Mouse (Mus musculus) brain, embryonic 14.5 days (tissue): ENCODE results near the gene Ugt8a.

ENCODE experiments used
- CTCF ChIP-seq: fragments of 200-500 bp; IDR thresholded peaks from 2 replicates; pipeline ENCODE4 v1.5.1; 2012; ENCODE audit warnings: inconsistent platforms, mild to moderate bottlenecking, moderate library complexity, borderline replicate concordance; ENCODE audit not compliant: insufficient read depth, insufficient read length; ENCODE audit errors: extremely low read depth
- POLR2A ChIP-seq: fragments of 200-500 bp; IDR thresholded peaks from 2 replicates; pipeline ENCODE4 v1.6.1; 2012; ENCODE audit warnings: mild to moderate bottlenecking, inconsistent platforms, borderline replicate concordance; ENCODE audit not compliant: poor library complexity, insufficient read depth, insufficient read length, severe bottlenecking; ENCODE audit errors: extremely low read depth

DNA sequence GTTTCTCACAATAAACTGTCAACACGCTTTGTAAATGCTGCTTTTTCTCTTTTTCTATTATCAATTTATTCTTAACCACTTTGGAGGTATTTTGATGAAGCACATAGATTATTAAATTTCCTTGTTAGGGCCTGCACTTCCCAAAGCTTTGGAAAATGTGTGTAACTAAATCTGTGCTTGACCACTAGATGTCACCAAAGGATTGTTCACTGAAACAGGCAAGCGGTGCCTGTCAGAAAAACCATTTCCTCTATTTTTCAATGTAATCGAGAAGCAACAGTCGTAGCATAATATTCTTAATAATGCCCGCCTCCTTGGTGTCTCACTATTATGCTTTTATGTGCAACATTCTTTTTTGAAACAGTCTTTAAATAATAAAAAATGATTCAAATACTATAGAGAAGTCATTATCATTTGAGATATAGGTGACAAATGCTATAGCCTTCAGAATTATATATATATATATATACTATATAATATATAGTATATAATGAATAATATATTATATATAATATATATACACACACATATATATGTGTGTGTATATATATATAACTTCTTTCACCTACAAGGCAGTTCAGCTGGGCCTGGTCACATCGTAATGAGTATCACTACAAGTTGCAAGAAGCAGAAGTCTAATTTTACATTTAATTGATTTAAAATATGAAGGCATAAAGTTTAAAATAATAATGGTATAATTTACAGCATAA is 89.1 kb downstream of the Ugt8a start:
- TF ChIP-seq CTCF (peak; percentile 73), POLR2A (no peak)
